Mouse (Mus musculus) 3T3-L1 (cell line): ENCODE results near the gene Apaf1.

Source experiments
- DNase-seq: peaks from one replicate; pipeline ENCODE4 v3.0.0-alpha.2; 2015; ENCODE audit warnings: low read depth, low spot score

The Apaf1 gene

DNA sequence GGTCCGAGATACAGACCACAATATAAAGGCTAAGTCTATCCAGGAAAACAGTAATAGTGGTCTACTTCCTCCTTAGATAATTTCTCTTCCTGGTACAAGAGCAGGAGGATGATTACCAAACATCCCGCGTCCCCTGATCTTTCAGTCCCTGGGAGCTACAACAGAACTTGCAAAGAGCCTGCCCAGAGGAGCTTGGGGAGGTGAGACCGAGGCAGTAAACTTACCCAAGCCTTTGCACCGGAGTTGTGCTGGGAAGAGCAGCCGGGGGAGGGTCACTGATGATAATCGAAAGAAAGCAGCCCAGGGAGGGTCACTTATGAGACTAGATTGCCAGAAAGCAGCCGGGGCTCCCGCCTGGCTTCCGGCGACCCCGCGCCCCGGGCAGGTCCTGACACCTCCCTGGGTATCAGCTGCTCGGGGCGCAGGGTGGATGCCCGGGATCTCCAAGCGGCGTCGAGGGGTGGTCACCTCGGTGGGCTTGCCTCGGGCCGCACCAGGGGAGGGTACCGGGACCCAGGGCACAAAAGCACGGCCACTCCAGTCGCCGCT lies 537 bp downstream of the Apaf1 start:
- peak; percentile 40 for DNase-seq

DNA sequence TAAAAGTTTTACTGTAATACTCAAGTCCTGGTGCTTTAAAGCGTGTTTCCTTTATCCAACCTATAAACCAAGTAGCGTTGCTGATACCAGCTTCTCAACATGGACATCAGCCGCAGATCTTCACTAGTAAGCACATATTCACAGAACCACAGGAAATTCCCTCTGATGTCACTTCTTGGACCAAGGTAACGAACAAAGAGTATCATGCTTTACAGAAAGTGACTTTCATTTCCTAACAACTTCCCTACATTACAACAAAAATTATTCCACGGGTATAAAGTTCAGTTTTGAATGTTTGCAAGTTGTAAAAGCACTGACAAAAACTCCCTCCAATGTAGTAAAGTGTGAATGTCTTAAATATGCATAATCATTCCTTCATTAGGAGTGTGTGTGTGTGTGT lies 2.0 kb downstream of the Apaf1 start:
- no peak for DNase-seq

DNA sequence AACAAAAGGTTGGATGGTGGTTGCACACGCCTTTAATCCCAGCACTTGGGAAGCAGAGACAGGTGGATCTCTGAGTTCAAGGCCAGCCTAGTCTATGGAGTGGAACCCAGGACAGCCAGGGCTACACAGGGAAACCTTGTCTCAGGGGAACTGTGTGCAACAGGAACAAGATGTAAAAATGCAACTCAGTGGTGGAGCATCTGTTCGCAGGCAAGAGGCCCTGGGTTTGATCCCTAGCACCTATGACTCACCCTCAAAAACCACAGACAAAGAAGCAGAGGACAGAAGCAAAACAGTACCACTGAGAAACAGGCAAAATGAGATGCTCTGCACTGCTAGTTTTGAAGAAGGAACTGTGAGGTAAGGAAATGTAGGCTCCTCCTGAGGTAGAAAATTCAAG lies 5.9 kb downstream of the Apaf1 start:
- peak; percentile 85 for DNase-seq

DNA sequence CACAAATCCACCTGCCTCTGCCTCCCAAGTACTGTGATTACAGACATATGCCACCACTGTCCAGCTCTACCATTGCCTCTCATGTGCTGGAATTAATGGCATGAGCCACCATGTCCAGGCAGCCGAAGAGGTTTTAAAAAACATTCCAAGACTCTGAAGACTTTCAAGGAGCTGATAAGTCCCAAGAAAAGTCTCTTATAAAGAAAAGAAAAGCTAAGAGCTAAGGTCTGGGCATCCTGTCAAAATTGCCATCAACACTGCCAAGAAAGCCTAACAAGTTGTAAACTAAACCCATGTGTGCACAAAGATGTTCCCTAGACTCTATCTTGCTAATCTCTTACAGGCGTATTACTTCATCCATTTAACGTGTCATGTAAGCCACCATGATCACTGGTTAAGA lies 9.2 kb downstream of the Apaf1 start:
- peak; percentile 88 for DNase-seq

DNA sequence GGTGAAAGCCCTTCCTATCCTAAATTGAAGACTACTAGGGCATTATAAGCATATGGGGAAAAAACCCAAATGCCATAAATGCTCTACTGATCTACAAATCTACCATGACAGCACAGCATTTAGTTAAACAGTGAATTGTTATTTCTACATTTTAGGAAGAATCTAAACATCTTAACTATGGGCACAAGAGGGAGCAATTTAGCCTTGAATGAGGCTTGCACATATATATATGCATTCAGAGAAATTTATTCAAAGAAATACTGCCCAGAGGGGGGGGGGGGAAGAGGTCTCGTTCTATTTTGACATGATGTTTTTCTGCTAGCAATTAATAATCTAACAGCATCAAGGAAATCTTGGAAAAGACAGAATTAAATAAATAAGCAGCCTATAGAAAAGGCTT lies 10.8 kb downstream of the Apaf1 start:
- peak; percentile 65 for DNase-seq

DNA sequence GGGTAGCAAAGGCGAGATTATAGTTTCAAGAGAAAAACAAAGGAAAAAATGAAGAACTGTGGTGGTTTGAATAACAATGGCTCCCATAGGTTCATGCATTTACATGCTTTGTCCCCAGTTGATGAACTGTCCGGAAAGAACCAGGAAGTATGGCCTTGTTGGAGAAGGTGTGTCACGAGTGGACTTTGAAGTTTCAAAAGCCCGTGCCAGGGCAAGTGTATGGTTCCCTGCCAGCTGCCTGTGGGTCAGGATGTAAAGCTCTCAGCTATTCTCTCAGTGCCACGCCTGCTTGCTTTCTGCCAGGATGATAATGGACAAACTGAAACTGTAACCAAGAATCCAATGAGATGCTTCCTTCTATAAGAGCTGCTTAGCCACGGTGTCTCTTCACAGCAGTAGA lies 20.2 kb downstream of the Apaf1 start:
- no peak for DNase-seq

DNA sequence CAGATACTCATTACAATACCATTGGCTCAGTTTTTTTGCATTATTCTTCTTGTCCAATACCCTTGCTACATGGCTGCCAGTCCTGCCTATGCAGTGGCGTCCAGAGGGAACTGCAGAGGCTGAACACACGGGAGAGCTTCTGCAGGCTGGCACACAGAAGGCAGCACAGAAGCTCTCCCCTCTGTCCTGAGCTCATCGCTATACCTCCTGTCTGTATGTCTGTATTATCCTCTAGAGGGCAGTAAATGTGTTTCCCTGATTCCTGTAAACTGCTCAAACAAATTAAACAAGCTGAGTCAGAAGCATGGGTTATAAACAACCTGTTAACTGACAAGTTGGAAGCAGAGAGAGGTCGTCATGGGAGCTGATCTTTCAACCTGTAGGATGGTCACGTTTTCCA lies 21.8 kb downstream of the Apaf1 start:
- DNase-seq = peak; percentile 57

DNA sequence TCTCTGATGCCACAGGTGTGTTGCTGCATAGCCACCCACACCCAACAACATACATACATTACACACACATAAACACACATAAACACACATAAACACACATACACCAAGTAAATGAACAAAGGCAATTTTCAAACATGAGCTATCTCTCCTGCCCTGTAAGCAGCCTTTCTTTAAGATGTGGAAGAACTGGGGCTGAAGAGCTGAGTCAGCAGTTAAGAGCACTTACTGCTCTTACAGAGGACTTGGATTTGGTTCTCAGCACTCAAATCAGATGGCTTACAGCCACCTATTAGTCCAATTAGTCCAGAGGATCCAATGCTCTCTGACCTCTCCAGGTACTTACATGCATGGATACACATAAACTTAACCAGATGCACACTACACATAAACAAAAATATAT lies 29.8 kb downstream of the Apaf1 start:
- DNase-seq = no peak

DNA sequence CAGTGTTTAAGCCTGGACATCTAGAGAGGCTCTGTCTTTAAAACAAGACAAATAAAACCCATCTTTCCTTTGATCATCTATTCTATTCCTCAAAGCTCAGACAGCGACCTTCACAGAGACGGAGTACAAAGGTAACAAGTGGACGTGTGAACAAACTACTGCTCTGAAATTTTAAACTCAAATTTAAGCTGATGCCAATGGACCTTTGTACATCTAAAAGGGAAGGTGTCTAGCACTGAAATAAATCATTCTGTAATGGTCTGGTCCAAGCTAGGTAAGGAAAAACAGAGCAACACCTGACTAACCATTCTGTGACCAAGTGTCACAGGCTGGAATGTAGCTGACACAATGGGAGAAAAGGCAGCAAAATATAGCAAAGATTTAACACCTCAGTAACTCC lies 31.4 kb downstream of the Apaf1 start:
- no peak for DNase-seq

DNA sequence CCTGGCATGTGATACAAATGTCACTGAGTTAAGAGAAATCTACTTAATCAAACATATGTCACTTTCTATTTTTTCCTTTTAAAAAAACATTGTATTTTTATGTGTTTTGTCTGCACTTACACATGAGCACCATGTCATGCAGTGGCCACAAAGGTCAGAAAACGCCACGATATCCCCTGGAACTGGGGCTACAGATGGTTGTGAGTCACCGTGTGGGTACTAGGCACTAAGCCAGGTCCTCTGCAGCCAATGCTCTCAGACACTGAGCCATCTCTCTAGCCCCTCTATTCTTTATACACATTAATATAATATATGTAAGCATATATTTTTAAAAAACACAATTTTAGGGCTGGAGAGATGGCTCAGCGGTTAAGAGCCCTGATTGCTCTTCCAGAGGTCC lies 32.9 kb downstream of the Apaf1 start:
- peak; percentile 75 for DNase-seq

DNA sequence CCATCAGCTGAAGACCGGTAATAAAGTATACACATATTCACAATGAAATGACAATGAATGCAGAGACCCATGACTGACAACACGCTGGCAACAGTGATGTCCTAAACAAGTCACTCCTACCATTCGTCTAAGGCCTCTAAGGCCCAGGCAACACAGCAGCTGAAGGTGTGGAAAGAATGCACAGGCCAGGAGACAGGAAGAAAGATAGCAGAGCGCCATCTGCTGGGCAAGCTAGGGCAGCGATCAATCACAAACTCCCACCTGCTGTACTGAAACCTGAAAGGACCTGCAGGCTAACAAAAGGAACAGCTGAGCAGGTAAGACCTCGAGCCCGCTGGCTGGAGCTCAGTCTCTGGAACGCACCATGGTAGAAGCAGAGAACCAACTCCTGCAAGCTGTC lies 48.6 kb downstream of the Apaf1 start:
- DNase-seq = peak; percentile 78

DNA sequence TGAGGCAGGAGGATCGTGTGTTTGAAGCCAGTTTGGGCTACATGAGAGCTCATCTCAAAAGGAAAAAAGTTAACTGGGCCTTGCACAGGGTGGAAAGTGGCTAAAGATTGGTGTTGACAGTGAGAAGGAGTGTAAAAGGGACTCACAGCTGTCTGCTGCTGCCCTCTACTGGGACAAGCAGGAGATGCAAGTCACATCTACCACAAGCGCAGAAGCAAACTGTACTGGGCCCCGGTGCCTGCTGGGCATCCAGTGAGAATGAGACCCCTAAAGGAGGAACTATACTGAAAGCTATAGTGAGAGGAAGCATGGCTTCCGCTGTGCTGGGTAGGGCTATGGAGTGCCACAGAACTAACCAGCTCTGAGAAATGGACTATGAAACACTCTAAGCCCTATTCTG lies 50.2 kb downstream of the Apaf1 start:
- peak; percentile 81 for DNase-seq

DNA sequence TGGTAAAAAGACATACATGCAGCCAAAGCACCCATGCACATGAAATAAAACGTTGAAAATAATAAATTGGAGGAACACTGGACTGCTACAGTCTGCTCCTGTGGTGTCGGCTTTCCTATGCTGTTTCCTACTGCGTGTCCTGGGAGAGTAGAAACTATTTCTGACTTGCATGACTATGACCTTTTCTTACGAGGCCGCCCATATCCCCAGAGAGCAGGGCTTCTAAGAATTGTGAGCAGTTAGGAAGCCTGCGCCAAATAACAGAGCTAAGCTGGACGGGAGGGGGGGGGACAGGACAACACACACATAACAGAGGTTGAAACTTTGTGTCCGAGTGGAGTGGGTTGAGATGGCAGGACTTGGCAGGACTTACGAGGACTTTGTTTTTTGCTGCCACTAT lies 51.4 kb downstream of the Apaf1 start:
- no peak for DNase-seq

DNA sequence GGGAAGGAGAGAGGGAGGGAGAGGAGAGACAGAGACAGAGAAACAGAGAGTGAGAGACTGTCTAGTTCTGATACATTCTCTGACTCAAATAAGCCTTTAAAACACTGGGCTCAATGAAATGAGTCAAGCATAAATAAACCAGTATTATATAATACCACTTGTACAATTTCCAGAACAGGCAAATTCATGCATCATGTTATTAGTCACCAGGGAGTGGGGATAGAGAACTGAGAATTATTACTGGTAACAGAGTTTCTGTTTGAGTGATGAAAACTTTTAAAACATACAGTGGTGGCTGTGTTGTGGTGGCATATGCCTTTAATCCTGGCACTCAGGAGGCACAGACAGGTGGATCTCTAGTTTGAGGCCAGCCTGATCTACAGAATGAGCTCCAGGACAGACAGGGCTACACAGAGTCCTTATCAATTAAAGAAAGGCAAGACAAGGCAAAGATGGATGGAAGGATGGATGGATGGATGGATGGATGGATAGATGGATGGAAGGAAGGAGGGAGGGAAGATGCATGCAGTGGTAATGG lies 53.5 kb downstream of the Apaf1 start:
- DNase-seq = peak; percentile 58

DNA sequence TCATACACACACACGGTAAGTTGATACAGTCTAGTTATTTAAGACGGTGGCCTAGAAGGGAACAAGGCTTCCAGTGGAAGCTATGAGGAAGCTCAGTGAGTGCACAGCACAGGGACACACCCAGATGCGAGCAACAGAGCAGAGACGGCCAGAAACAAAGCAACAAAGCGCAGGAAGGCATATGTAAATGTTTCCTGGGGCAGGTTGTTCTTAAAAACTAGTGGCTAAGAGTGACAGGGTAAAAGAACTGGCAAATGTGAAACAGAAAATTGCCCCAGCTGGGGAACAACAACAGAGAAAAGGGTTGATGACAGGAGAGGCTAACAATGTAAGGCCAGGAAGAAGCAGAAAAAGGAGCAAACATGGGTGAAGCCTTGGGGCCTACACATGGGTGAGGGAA lies 54.6 kb downstream of the Apaf1 start:
- no peak for DNase-seq

DNA sequence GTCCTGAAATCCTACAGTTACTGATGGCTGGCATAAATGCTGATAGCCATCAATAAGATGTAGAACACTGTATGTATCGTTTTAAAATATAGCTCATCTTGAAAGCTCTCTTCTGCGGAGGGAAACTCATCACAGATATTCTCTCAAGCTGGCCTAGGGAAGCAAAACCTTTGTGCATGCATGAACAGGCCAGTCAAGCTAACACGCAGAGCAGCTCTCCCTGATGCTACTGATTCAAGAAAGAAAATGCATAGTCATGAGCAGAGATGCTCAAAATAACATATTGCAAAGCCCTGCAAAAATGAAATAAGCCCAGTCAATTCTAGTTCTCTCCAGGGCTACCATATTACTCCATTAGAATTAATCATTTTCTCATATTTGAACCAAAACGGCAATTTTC lies 55.1 kb downstream of the Apaf1 start:
- no peak for DNase-seq

DNA sequence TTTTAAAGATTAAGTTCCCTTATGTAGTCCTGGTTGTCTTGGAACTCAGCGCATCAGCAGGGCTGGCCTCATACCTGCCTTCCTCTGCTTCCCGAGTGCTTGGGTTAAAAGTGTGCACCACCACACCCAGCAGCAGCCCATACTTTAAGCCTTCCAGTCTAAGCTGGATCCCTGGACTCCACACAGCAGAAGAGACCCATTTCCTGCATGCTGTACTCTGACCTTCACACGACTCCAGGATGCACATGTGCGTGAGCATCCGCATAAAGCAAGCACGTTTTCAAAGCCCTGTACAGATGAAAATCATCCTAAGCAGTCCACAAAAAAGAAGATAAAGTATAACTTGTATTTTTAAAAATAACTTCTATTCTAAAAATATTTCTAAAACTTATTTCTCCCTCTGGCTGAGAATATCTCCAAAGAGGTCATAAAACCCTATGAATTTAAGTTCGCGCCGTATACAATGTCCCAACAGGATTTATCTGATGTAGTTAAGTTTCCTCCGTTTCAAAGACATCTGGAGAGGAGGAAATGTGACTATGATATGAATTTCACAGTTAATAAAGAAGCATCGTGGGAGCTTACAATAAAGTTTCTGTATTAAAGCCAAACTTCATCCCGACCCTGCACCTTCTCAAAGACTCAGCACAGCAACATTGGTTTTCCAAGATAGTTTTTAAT lies 76.6 kb downstream of the Apaf1 start:
- DNase-seq = no peak

DNA sequence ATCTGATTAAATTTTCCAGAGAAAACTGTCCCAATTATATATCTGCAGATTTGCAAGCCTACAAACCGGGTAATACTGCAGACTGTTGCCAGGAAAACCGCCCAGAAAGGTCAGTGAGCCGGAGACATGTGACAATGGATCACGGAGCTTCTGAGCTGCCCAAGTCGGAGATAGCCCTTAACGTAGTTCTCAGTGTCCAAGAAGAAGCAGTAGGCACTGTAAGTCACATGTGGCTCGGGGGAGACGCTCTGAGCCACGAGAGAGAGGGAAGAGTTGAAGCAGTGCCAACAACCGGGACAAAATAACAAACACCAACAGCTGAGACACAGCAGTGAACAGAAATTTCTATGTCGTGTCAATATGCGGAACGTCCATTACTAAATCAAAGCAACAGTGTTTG lies 81.1 kb downstream of the Apaf1 start:
- DNase-seq = no peak

DNA sequence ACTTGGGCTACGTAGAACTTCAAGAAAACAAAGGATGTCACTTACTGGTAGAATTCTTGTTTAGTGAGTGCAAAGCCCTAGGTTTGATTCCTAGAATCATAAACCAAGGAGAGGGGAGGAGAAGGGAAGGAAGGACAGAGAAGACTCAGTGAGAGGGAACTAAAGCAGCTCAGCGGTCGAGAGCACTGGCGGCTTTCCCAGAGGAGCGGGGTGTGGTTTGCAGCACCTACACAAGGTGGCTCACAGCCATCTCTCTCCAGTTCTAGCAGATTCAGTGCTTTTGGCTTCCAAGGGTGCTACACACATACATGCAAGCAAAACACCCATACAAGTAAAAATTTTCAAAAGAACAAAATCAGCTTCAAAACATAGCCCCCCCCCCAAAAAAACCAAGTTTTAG lies 82.7 kb downstream of the Apaf1 start:
- peak; percentile 65 for DNase-seq

DNA sequence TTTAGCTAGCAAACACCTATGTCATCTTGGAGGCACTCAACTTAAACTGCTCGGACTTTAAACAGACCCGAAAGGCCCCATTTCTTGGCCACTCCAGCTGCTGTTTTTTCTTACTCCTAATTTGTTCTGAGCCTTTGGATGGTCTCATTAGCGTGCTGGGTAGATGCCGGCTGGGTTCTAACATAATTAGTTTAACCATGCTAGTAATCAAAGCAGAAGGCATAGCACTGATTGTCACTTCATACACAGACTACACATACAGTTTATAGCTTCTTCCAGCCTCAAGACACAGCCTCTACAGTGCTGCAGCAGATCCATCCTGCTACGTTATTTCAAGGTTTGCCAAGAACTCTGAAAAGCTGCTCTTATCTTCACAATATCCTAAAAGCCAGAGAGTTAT lies 88.7 kb downstream of the Apaf1 start:
- no peak for DNase-seq

DNA sequence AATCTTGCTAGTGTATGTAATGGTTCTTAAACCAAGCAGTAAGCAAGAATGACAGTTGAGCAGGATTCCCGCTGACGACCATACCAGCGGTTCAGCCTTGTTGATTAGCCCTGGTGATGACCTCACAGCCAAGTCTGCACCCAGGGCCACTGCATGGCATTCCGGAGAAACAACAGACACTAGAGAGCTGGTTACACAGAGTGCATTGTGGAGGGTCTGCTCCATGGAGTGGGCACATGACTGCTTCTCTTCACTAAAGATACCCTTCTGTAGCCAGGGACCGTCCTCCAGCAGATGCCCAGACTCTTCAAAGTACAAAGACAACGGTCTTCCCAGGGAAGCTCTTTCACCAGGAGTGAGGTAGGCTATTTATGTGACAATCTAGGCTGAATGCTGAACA lies 90.3 kb downstream of the Apaf1 start:
- no peak for DNase-seq

DNA sequence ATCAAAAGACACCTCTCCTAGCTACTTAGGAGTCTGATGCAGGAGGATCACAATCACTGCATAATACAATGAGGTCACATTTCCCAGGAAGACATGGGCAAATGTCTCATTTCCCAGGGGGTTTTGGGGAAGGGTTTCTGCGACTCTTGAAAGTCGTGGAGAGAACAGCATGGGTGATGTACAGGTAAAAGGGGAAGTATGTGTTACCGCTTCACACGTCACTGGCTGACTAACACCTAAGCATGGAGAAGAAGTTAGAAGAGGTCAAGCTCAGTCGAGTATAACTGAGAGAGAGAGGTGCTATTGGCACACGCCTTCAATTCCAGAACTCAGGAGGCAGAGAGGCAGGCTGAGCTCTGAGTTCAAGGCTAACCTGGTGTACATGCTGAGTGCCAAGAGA lies 92.2 kb downstream of the Apaf1 start:
- no peak for DNase-seq

DNA sequence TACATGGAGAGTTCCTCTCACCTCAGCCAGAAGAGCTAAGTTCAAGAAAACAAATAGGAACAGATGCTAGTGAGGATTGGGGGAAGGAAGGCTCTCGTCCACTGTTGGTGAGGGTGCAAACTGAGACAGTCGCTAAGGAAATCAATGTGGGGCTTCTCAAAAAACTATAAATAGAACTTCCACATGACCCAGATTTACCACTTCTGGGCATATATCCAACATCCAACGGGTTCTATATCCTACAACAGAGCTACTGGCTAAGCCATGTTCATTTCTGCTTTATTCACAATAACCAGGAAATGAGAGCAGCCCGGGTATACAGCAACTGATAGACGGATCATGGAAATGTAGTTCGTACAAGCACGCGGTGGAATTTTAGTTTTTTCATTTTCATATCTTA lies 99.5 kb downstream of the Apaf1 start:
- no peak for DNase-seq

DNA sequence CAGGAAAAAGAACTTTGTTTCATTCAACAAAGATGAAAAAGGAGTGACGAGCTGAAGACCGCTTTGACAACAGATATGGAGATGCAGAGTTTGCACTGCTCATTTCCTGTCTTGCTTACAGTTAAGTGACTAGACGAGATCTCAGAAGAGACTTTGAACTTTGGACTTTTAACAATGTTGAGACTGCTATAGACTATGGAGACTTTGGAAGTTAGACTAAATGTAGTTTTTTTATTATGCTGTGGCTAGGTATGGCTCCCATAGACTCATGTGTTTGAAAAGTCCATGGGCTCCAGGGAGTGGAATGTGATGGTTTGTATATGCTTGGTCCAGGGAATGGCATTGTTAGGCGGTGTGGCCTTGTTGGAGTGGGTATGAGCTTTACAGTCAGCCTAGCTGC lies 100.8 kb downstream of the Apaf1 start:
- DNase-seq = no peak
